Mouse (Mus musculus) embryonic facial prominence, embryonic 15.5 days (tissue): ENCODE results near the gene Spop. TPM values are rescaled to one million over a fixed set of nuclear protein-coding genes. Genes with fewer than 3 reads are reported as not detected.
"Not testable (repeated sequence)": the region's sequence is repeated elsewhere in the genome, so short reads cannot be mapped to it uniquely, and the experiment has no call there.

Experiments used
- ATAC-seq: fragments of 200-750 bp; cut with Nextera tagmentation; 2 replicates; pipeline ENCODE4 v1.8.0; 2017; ENCODE audit warnings: low read depth, moderate TSS enrichment; ENCODE audit not compliant: insufficient number of reproducible peaks, low FRiP score, low TSS enrichment
- H3K27ac ChIP-seq: fragments of 300-500 bp; sonication (generic); replicated peaks from 2 replicates; pipeline ENCODE4 v1.5.1; 2015; ENCODE audit warnings: mild to moderate bottlenecking, inconsistent platforms
- H3K27me3 ChIP-seq: fragments of 300-500 bp; sonication (generic); 2 replicates; pipeline ENCODE4 v1.6.1; 2015; ENCODE audit warnings: inconsistent platforms
- H3K36me3 ChIP-seq: fragments of 300-500 bp; sonication (generic); 2 replicates; pipeline ENCODE4 v1.6.1; 2015; ENCODE audit warnings: mild to moderate bottlenecking, inconsistent platforms
- H3K4me1 ChIP-seq: fragments of 300-500 bp; sonication (generic); 2 replicates; pipeline ENCODE4 v1.6.1; 2015; ENCODE audit warnings: inconsistent platforms
- H3K4me2 ChIP-seq: fragments of 300-500 bp; sonication (generic); replicated peaks from 2 replicates; pipeline ENCODE4 v1.6.1; 2015; ENCODE audit warnings: mild to moderate bottlenecking, inconsistent platforms
- H3K4me3 ChIP-seq: fragments of 300-500 bp; sonication (generic); replicated peaks from 2 replicates; pipeline ENCODE4 v1.5.1; 2015; ENCODE audit warnings: mild to moderate bottlenecking, inconsistent platforms
- H3K9ac ChIP-seq: fragments of 300-500 bp; sonication (generic); 2 replicates; pipeline ENCODE4 v1.6.1; 2015; ENCODE audit warnings: inconsistent platforms
- H3K9me3 ChIP-seq: fragments of 300-500 bp; sonication (generic); replicated peaks from 2 replicates; pipeline ENCODE4 v1.6.1; 2016; ENCODE audit warnings: inconsistent platforms
- WGBS: fragments of 180-500 bp; shearing (Covaris S2); methylation state at CpG from one replicate; pipeline ENCODE4 v1.1.7; 2015; 5-methylcytosine and 5-hydroxymethylcytosine counted together
- polyA plus RNA-seq: library from polyadenylated mRNA; unstranded; fragments of >200 nt; fragmentation: Nextera tagmentation; extraction: Ambion mirVana; gene quantifications from 2 replicates; pipeline ENCODE4 v1.2.1, GENCODE M21; 2015

Gene Spop
- polyA plus RNA-seq, 1 experiment from 2014 or later: 172 TPM

- H3K27me3 ChIP-seq: no peaks in the 10 kb centered on the region; the same call in 1 of the 2 replicates
- ATAC-seq: no peak
- H3K9me3 ChIP-seq: no peaks in the 10 kb centered on the region
- no peak overlapping the region for H3K4me3 ChIP-seq
- H3K4me1 ChIP-seq: no peaks in the 10 kb centered on the region
- H3K4me2 ChIP-seq: no peak overlapping the region
- no peak overlapping the region for H3K9ac ChIP-seq
- H3K27ac ChIP-seq: no peak overlapping the region
- 40% methylated on average over 3 of the region's 3 CpGs for WGBS
- peaks cover 9% of the 10 kb centered on the region for H3K36me3 ChIP-seq
Observed at GRCm38 (mm10) chr11:95500836-95501235, 87.0 kb downstream of the Spop start.

GRCm38 (mm10) chr11:95501826-95502225, 87.9 kb downstream of the Spop start:
- H3K27me3 ChIP-seq, H3K9me3 ChIP-seq, H3K4me2 ChIP-seq, H3K36me3 ChIP-seq, H3K4me1 ChIP-seq, ATAC-seq, H3K27ac ChIP-seq, H3K4me3 ChIP-seq, H3K9ac ChIP-seq: not testable (repeated sequence)
- 86% methylated on average over 8 of the region's 8 CpGs for WGBS

GRCm38 (mm10) chr11:95503581-95504180, 89.8 kb downstream of the Spop start:
- H3K4me2 ChIP-seq: no peak overlapping the region
- H3K4me3 ChIP-seq: no peak overlapping the region
- H3K4me1 ChIP-seq: peaks cover 10% of the 10 kb centered on the region
- 54% methylated on average over 10 of the region's 10 CpGs for WGBS
- no peak overlapping the region for H3K27ac ChIP-seq
- no peaks in the 10 kb centered on the region for H3K36me3 ChIP-seq
- no peaks in the 10 kb centered on the region; the same call in 1 of the 2 replicates for H3K27me3 ChIP-seq
- no peak overlapping the region for H3K9ac ChIP-seq
- ATAC-seq: no peak
- H3K9me3 ChIP-seq: no peaks in the 10 kb centered on the region

- no peaks in the 10 kb centered on the region for H3K36me3 ChIP-seq
- peaks cover 12% of the 10 kb centered on the region for H3K4me1 ChIP-seq
- no peaks in the 10 kb centered on the region; the same call in 1 of the 2 replicates for H3K27me3 ChIP-seq
- no peak overlapping the region for H3K4me2 ChIP-seq
- 32% methylated on average over 6 of the region's 6 CpGs for WGBS
- no peak for ATAC-seq
- H3K9me3 ChIP-seq: no peaks in the 10 kb centered on the region
- no peak overlapping the region for H3K27ac ChIP-seq
- no peak overlapping the region for H3K4me3 ChIP-seq
- no peak overlapping the region for H3K9ac ChIP-seq
Observed at GRCm38 (mm10) chr11:95504271-95504731, 90.4 kb downstream of the Spop start.

GRCm38 (mm10) chr11:95507041-95507716, 93.3 kb downstream of the Spop start:
- H3K36me3 ChIP-seq: no peaks in the 10 kb centered on the region
- peaks cover 12% of the 10 kb centered on the region for H3K4me1 ChIP-seq
- H3K4me3 ChIP-seq: no peak overlapping the region
- H3K9me3 ChIP-seq: no peaks in the 10 kb centered on the region
- WGBS: 48% methylated on average over 12 of the region's 12 CpGs
- no peak overlapping the region for H3K27ac ChIP-seq
- H3K9ac ChIP-seq: no peak overlapping the region
- ATAC-seq: no peak
- H3K27me3 ChIP-seq: no peaks in the 10 kb centered on the region; the same call in 1 of the 2 replicates
- no peak overlapping the region for H3K4me2 ChIP-seq

- H3K4me2 ChIP-seq: no peak overlapping the region
- no peak for ATAC-seq
- 66% methylated on average over 5 of the region's 5 CpGs for WGBS
Observed at GRCm38 (mm10) chr11:95507785-95508184, 93.9 kb downstream of the Spop start.

GRCm38 (mm10) chr11:95508211-95508926, 94.5 kb downstream of the Spop start:
- Histone ChIP-seq H3K4me2 (peak overlapping the region; percentile 26), H3K4me3 (0 out of 2 replicates have a peak overlapping the region, but pooled peaks have one; percentile 3), H3K27me3 (peaks cover 10% of the 10 kb centered on the region), H3K9ac (no peak overlapping the region), H3K36me3 (no peaks in the 10 kb centered on the region), H3K4me1 (peaks cover 20% of the 10 kb centered on the region), H3K27ac (no peak overlapping the region), H3K9me3 (no peaks in the 10 kb centered on the region)
- WGBS: 36% methylated on average over 13 of the region's 13 CpGs
- ATAC-seq: no peak

More at GRCm38 (mm10) chr11:95507785-95508184, 93.9 kb downstream of the Spop start:
- Histone ChIP-seq H3K9ac (no peak overlapping the region), H3K36me3 (no peaks in the 10 kb centered on the region), H3K9me3 (no peaks in the 10 kb centered on the region), H3K27me3 (peaks cover 5% of the 10 kb centered on the region), H3K4me1 (peaks cover 14% of the 10 kb centered on the region), H3K27ac (no peak overlapping the region), H3K4me3 (no peak overlapping the region)

- no peak overlapping the region for H3K9ac ChIP-seq
- peaks cover 16% of the 10 kb centered on the region for H3K27me3 ChIP-seq
- no peaks in the 10 kb centered on the region for H3K9me3 ChIP-seq
- no peak overlapping the region for H3K27ac ChIP-seq
- no peak overlapping the region for H3K4me2 ChIP-seq
- 80% methylated on average over 6 of the region's 6 CpGs for WGBS
- no peaks in the 10 kb centered on the region for H3K36me3 ChIP-seq
- H3K4me3 ChIP-seq: no peak overlapping the region
- ATAC-seq: no peak
- peaks cover 28% of the 10 kb centered on the region for H3K4me1 ChIP-seq
Observed at GRCm38 (mm10) chr11:95509126-95509717, 95.3 kb downstream of the Spop start.

- H3K36me3 ChIP-seq: no peaks in the 10 kb centered on the region
- whole genome bisulfite sequencing: 86% methylated on average over 12 of the region's 12 CpGs
- no peak for ATAC-seq
- H3K4me2 ChIP-seq: no peak overlapping the region
- no peak overlapping the region for H3K9ac ChIP-seq
- no peak overlapping the region for H3K4me3 ChIP-seq
- peaks cover 16% of the 10 kb centered on the region for H3K27me3 ChIP-seq
- H3K27ac ChIP-seq: no peak overlapping the region
- H3K4me1 ChIP-seq: peaks cover 42% of the 10 kb centered on the region
- H3K9me3 ChIP-seq: no peaks in the 10 kb centered on the region
Observed at GRCm38 (mm10) chr11:95510631-95511030, 96.8 kb downstream of the Spop start.

GRCm38 (mm10) chr11:95511919-95512318, 98.0 kb downstream of the Spop start:
- no peak overlapping the region for H3K4me3 ChIP-seq
- no peak overlapping the region for H3K4me2 ChIP-seq
- H3K27ac ChIP-seq: no peak overlapping the region
- peaks cover 53% of the 10 kb centered on the region for H3K4me1 ChIP-seq
- no peak for ATAC-seq
- H3K9me3 ChIP-seq: no peaks in the 10 kb centered on the region
- H3K9ac ChIP-seq: no peak overlapping the region
- H3K36me3 ChIP-seq: no peaks in the 10 kb centered on the region
- WGBS: 90% methylated on average over 1 of the region's 1 CpGs
- H3K27me3 ChIP-seq: peaks cover 19% of the 10 kb centered on the region

GRCm38 (mm10) chr11:95512383-95512782, 98.5 kb downstream of the Spop start:
- Histone ChIP-seq H3K4me1 (peaks cover 57% of the 10 kb centered on the region), H3K27ac (no peak overlapping the region), H3K9me3 (no peaks in the 10 kb centered on the region), H3K27me3 (peaks cover 19% of the 10 kb centered on the region), H3K4me2 (0 out of 2 replicates have a peak overlapping the region, but pooled peaks have one; percentile 98), H3K36me3 (no peaks in the 10 kb centered on the region), H3K4me3 (no peak overlapping the region), H3K9ac (no peak overlapping the region)
- WGBS: 76% methylated on average over 6 of the region's 6 CpGs
- no peak for ATAC-seq
